Comparison of ENCODE assay signal across 10 mouse cellular contexts in the genomic region with DNA sequence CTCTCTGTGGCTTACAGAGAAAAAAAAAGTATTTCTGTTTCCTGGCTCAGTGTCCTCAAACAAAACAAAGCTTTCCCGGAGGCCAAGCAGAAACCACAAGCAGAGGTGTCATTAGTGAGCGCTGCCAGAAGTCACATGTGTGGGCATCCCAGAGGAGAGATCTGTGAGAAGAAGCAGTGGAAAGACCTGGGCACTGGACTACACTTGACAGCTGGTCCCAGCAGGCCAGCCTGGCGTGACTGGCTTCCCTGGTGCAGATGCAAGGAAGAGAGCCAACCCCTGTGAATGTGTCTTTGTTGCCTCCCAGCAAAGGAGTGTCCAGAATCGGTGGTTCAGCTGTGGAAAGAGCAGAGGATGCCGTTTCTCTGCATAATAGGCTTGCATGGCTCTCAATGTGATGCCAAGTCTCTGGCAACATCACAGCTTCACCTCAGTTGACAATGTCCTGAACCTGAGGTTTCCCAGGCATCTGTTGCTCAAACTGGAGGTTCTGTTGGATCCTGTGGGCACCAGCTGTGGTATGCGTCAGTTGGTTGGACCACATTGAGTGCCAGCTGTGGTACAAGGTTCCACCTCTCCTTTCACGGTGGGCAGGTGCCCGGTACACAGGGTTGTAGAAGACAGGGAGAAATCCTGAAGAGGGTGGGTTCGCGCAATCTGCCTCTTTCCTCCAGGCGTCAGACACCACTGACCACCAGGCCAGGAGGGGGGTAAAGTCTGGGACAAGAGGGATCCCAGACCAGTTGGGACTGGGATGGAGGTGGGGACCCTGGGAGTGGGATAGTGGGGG.
DNase-seq lines count a peak whose midpoint lies in the region; ATAC-seq and TF ChIP-seq lines count a peak whose summit lies in the region.
"Had no signal": no experiment of that assay in that cellular context is flagged by ENCODE, and none has a peak within 500 bp of the region (broad histone marks: within the 10 kb centered on the region; RNA-seq: fewer than 3 reads in every experiment).

No protein-coding gene starts in this region.

- H3K4me1 ChIP-seq in forebrain, embryonic 13.5 days: no peaks in the 10 kb centered on the region
- H3K4me1 ChIP-seq in forebrain, embryonic 11.5 days (replicated peaks; ENCODE audit: control insufficient read depth, insufficient read depth, low read length): no peaks in the 10 kb centered on the region
- H3K4me1 ChIP-seq: liver, embryonic 15.5 days had no signal

- no peak for TF ChIP-seq CTCF in Patski (IDR thresholded peaks at IDR 0.05)

- no peaks in the 10 kb centered on the region for H3K9me3 ChIP-seq in forebrain, embryonic 13.5 days (replicated peaks)
- H3K9me3 ChIP-seq in forebrain, embryonic 11.5 days (ENCODE audit: control insufficient read depth, low read length): no peaks in the 10 kb centered on the region
- H3K9me3 ChIP-seq: liver, embryonic 15.5 days had no signal

- 0 out of 2 replicates have a peak, but pooled peaks cover 6% of the 10 kb centered on the region for H3K27me3 ChIP-seq in forebrain, embryonic 13.5 days
- H3K27me3 ChIP-seq in forebrain, embryonic 11.5 days (ENCODE audit: control insufficient read depth, insufficient read depth, low read length): peaks cover 7% of the 10 kb centered on the region
- H3K27me3 ChIP-seq in Patski: no peaks in the 10 kb centered on the region
- H3K27me3 ChIP-seq: liver, embryonic 15.5 days had no signal

- DNase-seq in forebrain, embryonic 11.5 days (ENCODE audit: low spot score): no peak
- DNase-seq in layer of hippocampus, adult 11-12 months (ENCODE audit: low spot score): peak; percentile 10
- DNase-seq in layer of hippocampus, postnatal 25 days (ENCODE audit: extremely low spot score in 1 of 2, low spot score in 1 of 2): no peak
- peak; percentile 97 for DNase-seq in Patski (ENCODE audit: low read depth, low spot score)
- DNase-seq in layer of hippocampus, postnatal 14 days (ENCODE audit: low spot score in 2 of 2): peak; percentile 19 to 28
- DNase-seq in frontal cortex, postnatal 25 days (ENCODE audit: low spot score in 2 of 2): no peak
- DNase-seq in ovary, postnatal 10 days (ENCODE audit: low spot score): no peak
- DNase-seq: right cerebral cortex, postnatal 25 days had no signal

- CTCF ChIA-PET in Patski (lab: Charles Lee): interaction anchor here (1.1 to 1.6 kb wide), 7 partner anchors 64 to 124 kb away, joined by 3 to 4 read pairs (median 3); no protein-coding TSS in a partner anchor

- no peak overlapping the region for H3K27ac ChIP-seq in forebrain, embryonic 13.5 days
- no peak overlapping the region for H3K27ac ChIP-seq in forebrain, embryonic 11.5 days (ENCODE audit: low read depth, low read length)
- H3K27ac ChIP-seq: liver, embryonic 15.5 days had no signal

- no peak overlapping the region for H3K4me3 ChIP-seq in forebrain, embryonic 13.5 days
- no peak overlapping the region for H3K4me3 ChIP-seq in forebrain, embryonic 11.5 days (ENCODE audit: low read depth, low read length)
- H3K4me3 ChIP-seq: liver, embryonic 15.5 days had no signal

- H3K9ac ChIP-seq in forebrain, embryonic 13.5 days: no peak overlapping the region
- H3K9ac ChIP-seq in forebrain, embryonic 11.5 days (ENCODE audit: low read length): no peak overlapping the region
- H3K9ac ChIP-seq: liver, embryonic 15.5 days had no signal

- H3K36me3 ChIP-seq in forebrain, embryonic 13.5 days (ENCODE audit: poor library complexity, severe bottlenecking): no peaks in the 10 kb centered on the region
- H3K36me3 ChIP-seq in forebrain, embryonic 11.5 days (ENCODE audit: control insufficient read depth, insufficient read depth, low read length): no peaks in the 10 kb centered on the region
- H3K36me3 ChIP-seq: liver, embryonic 15.5 days had no signal

- POLR2A ChIA-PET in Patski (lab: Charles Lee): interaction anchor here (0.6 to 1.4 kb wide), 6 partner anchors 10 to 111 kb away, joined by 3 to 7 read pairs (median 4); partner anchors contain the start of gene Cyp1b1

- WGBS in forebrain, embryonic 13.5 days: 84% methylated on average over 11 of the region's 11 CpGs
- WGBS in forebrain, embryonic 11.5 days: 85% methylated on average over 11 of the region's 11 CpGs

- ATAC-seq in forebrain, embryonic 13.5 days: peak; percentile 50; the same call in 1 of the 2 replicates
- ATAC-seq in forebrain, embryonic 11.5 days (replicated peaks; ENCODE audit: low FRiP score): no peak
- ATAC-seq in Patski: peak; percentile 93

- in situ Hi-C loops in Patski (cut with MboI; ENCODE audit: low pct_unique_long_range_greater_than_20kb): loop anchor here (5.0 to 25.0 kb wide), 2 partner anchors 108 to 463 kb away; partner anchors contain the start of genes Cdc42ep3 and Cyp1b1

- no peak overlapping the region for H3K4me2 ChIP-seq in forebrain, embryonic 13.5 days
- H3K4me2 ChIP-seq in forebrain, embryonic 11.5 days (ENCODE audit: low read depth, low read length, severe bottlenecking): no peak overlapping the region
- H3K4me2 ChIP-seq: liver, embryonic 15.5 days had no signal

Comparison
In these comparisons a context has a peak if more than half of its experiments do, and no peak if none do; other contexts are left out.
1. DNase-seq: peak in layer of hippocampus, adult 11-12 months (single experiment), Patski (single experiment) and layer of hippocampus, postnatal 14 days (2 of 2); none in forebrain, embryonic 11.5 days (single experiment), layer of hippocampus, postnatal 25 days (0 of 2), frontal cortex, postnatal 25 days (0 of 2) and ovary, postnatal 10 days (single experiment).